Mouse (Mus musculus): Measurements from ENCODE around the gene Jchain. TPM values are rescaled to one million over a fixed set of nuclear protein-coding genes. Genes with fewer than 3 reads are reported as not detected.

Gene Jchain
- polyA plus RNA-seq, 1 experiment from 2014 or later, result 0.33 TPM

Other genes with a start within 250 kb of the Jchain start
- gene Prol1, start 210.6 kb downstream of the Jchain start, polyA plus RNA-seq (2015; fragmentation: Nextera tagmentation; extraction: Ambion mirVana), result not detected in 2 replicates
- not detected in 2 replicates for gene Amtn, start 151.8 kb downstream of the Jchain start, polyA plus RNA-seq (2015; fragmentation: Nextera tagmentation; extraction: Ambion mirVana)
- not detected in 2 replicates for gene Ambn, start 71.9 kb downstream of the Jchain start, polyA plus RNA-seq (2015; fragmentation: Nextera tagmentation; extraction: Ambion mirVana)
- not detected in 2 replicates for gene Enam, start 39.9 kb downstream of the Jchain start, polyA plus RNA-seq (2015; fragmentation: Nextera tagmentation; extraction: Ambion mirVana)
- 48.5 and 53.8 TPM in 2 replicates for gene Utp3, start 26.6 kb upstream of the Jchain start, polyA plus RNA-seq (2015; fragmentation: Nextera tagmentation; extraction: Ambion mirVana)
- 9.1 and 9.2 TPM in 2 replicates for gene Rufy3, start 37.1 kb upstream of the Jchain start, polyA plus RNA-seq (2015; fragmentation: Nextera tagmentation; extraction: Ambion mirVana)
- 77.9 and 80.9 TPM in 2 replicates for gene Grsf1, start 148.3 kb upstream of the Jchain start, polyA plus RNA-seq (2015; fragmentation: Nextera tagmentation; extraction: Ambion mirVana)
- gene Mob1b, start 193.0 kb upstream of the Jchain start, polyA plus RNA-seq (2015; fragmentation: Nextera tagmentation; extraction: Ambion mirVana), result 15.4 and 17.5 TPM in 2 replicates
- 30.5 and 44.5 TPM in 2 replicates for gene Dck, start 237.1 kb upstream of the Jchain start, polyA plus RNA-seq (2015; fragmentation: Nextera tagmentation; extraction: Ambion mirVana)

Data from heart, embryonic 16.5 days (tissue).